Mouse (Mus musculus) kidney, postnatal 4 days (tissue): ENCODE results near the gene Pga5.

Experiments used
- DNase-seq, 2 experiments: peaks; one replicate each; pipeline ENCODE4 v3.0.0; 2021; ENCODE audit warnings: mixed read lengths in 2 of 2

The Pga5 gene

DNA sequence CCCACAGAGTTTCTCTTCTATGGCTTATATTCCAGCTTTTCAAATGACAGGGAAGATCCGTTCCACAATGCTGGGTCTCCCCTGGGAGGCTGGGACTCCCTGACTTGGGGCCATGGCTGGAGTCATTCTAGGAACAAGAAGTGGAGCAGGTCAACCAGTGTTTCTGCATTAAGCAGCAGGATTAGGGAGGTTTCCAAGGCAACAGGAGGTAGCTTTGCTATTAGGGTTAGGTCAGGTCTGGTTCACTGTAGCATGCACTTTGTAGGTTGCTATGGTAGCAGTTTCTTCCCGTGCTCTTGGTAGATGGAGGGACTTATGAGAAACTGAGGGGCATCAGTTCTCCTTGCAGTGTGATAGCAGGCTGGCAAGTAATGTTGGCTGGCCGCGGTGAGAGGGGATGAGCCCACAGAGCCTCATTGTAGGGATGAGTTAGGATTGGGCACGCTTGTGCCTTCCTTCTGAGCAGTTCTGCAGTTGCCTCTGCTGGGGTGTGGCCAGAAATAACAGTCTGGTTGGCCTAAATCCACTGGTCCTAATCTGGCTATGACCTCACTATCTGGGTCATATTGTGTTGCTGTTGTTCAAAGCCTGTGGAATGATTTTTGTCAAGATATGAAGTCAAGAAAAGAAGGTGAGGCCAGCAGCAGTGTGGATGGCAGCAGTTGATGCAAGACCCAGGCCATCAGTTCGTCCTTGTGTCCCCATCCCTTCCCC lies 23.3 kb upstream of the Pga5 start:
- no peak for DNase-seq

DNA sequence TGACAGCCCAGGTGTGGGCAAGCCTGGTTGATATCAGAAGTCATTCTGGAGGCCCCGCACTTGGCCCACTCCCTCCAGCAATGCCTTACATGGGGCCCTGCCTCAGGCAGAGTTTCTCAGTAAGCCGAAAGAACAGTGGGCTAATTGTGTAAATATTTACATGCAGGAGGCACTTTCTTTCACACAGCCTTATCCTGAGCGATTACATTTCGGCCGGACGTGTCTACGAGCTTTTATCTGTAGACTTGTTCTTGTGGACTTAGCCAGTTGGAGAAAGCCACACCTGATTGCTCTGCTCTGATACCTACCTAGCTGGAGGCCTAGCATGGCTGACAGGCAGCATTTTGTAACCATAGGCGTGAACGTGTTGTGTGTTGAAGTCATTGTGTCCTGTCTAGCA lies 22.0 kb upstream of the Pga5 start:
- no peak for DNase-seq

- peak in 1 of 2 experiments; percentile 44 for DNase-seq
Observed at GRCm38 (mm10) chr19:10698131-10698991, 20.5 kb upstream of the Pga5 start.

GRCm38 (mm10) chr19:10695801-10696200 lies 17.9 kb upstream of the Pga5 start:
- no peak for DNase-seq

DNA sequence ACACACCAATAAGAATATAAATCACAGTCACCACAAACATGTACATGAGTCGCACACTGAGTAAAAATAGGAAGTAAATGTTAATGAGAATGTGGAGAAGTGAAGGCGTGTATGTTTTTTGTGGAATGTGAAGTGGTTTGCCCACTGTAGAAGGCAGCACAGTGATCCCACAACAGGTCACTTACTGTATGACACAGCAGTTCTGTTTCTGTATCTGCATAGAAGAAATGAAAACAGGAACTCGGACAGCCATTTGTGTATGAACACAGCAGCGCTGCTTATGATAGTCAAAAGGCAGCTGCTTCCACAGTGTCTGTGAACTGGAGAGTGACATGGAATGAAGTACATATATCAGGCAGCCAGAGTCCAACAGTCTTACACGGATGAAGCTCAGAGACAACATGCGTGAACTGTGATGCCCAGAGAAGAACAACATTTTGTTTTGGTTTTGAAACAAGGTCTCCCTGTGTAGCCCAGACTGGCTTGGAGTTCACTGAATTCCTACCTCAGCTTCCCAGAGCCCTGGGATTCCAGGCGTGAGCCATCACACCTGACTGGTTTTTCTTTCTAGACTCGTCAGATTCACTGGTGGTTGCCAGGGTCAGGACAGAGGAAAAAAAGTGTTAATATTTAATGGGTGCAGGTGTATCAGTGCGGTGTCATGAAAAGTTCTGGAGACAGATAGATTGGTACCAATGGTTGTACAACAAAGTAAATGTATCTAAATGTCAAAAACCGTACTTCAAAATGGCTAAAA lies 16.2 kb upstream of the Pga5 start:
- DNase-seq: no peak

DNA sequence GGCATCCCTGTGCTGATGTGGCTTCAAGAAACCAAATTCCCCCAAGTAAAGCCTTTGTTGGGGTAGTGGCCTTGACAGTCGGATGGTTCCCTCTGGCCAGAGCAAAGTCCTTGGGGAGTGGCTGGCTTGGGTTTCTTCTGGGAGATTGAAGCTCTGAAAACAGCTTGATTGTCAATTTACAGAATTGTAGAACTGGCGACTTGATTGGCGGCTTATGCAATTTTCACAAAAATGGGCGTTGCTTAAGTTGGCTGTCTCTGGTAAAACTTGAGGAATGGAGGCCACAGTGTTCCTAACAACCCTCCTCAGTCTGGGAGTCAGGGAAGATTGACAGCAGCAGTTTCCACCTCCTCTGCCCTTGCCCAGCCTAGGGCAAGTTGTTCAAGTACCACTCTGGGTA lies 14.5 kb upstream of the Pga5 start:
- no peak for DNase-seq

- no peak for DNase-seq
Observed at GRCm38 (mm10) chr19:10691660-10692059, 13.8 kb upstream of the Pga5 start.

DNA sequence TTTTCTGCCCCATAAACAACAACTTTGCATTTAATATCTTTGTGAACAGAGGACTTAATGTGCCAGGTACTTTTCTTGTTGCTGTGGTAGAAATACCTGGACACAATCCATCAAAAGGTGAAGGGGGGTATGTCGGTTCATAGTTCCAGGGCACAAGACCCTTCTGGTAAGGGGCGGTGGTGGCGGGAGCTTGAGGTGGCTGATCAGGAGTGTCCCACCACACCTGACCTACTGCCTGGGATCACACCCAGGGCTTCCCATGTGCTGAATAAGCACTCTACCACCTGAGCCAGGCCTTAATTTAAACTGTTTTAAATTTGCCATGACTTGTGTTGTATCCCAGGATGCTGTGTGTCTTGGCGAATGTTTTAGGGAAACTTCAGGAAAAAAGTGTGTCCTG lies 13.2 kb upstream of the Pga5 start:
- DNase-seq: no peak

DNA sequence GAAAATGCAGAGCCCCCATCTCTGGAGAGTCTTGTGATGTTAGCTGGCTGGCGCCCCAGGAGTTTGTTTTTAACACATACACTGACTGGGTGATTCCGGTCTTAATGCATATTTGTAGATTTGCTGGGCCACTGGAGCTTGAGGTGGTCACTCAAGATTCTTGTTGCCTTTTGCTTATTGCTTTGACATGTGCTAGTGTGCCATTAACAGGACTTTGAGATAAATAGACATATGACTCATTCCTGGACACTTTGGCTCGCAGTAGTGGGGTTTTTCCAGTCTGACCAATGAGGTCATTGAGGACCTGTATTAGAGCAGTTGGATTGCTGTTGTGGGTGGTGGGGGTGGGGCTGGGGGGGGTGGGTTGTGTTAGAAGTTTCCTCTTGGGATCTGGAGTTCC lies 12.5 kb upstream of the Pga5 start:
- no peak for DNase-seq

- DNase-seq: no peak
Observed at GRCm38 (mm10) chr19:10689470-10690166, 11.7 kb upstream of the Pga5 start.

- DNase-seq: peak; percentile 98
Observed at GRCm38 (mm10) chr19:10688537-10689352, 10.9 kb upstream of the Pga5 start, which contains the start of gene Vps37c. Gene Vps37c, plus strand, starts transcription at chr19:10688735.

- DNase-seq: no peak
Observed at GRCm38 (mm10) chr19:10685727-10686126, 7.9 kb upstream of the Pga5 start.

GRCm38 (mm10) chr19:10685081-10685480 lies 7.2 kb upstream of the Pga5 start:
- DNase-seq: peak; percentile 29 to 56

- DNase-seq: no peak
Observed at GRCm38 (mm10) chr19:10681571-10681970, 3.7 kb upstream of the Pga5 start.

DNA sequence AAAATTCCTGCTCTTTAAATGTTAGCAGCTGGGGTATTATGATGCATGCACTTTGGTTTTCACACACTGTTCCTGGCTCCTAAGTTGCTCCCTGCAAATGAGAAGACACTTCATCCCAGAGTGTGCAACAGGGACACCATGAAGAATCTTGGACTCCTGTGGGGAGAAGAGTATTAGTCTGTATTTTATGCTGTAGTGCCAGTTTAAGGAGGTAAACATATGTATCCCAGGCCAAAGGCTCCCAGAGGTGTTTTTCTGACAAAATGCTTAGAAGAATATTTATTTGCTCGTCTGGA lies 849 bp upstream of the Pga5 start:
- no peak for DNase-seq

GRCm38 (mm10) chr19:10676656-10677055 lies 1.2 kb downstream of the Pga5 start:
- DNase-seq: no peak

GRCm38 (mm10) chr19:10673275-10673674 lies 4.6 kb downstream of the Pga5 start:
- DNase-seq: no peak

- no peak for DNase-seq
Observed at GRCm38 (mm10) chr19:10671854-10672417, 5.9 kb downstream of the Pga5 start.

- no peak for DNase-seq
Observed at GRCm38 (mm10) chr19:10671319-10671718, 6.6 kb downstream of the Pga5 start.

DNA sequence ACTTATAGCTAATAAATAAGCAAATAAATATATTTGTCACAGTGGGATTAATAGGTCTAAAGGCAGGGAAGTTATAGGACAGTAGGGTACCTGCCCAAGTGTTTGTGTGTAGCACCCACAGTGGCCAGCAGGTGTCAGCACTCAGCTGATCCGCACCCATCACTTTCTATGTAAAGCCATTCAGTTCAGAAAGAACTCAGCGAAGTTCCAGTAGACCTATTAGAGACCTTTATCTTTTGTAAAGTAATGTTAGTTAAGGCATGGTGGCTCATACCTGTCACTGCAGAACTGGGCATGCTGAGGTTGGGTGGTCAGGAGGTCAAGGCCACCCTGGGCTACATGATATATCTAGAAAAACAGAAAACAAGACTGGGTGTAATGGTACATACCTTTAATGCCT lies 12.4 kb downstream of the Pga5 start:
- DNase-seq: peak; percentile 84 to 85

DNA sequence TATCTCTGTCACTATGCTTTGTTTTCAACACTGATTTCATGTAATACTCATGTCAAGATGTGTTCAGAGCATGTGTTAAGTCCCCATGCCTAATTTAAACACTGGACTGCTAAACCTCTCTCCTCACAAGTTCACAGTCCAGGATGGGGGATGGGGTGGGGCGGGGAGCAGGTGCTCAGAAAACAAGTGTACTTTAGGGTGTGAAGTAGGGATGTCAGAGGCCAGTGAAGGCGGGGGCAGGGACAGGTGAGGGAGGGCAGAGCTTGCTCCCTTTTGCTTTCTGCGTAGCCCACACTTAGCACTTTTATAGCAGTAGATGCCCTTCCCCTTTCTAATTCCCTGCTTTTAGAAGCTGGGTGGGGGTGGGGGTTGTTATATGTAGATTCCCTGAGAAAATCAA lies 12.8 kb downstream of the Pga5 start:
- no peak for DNase-seq

DNA sequence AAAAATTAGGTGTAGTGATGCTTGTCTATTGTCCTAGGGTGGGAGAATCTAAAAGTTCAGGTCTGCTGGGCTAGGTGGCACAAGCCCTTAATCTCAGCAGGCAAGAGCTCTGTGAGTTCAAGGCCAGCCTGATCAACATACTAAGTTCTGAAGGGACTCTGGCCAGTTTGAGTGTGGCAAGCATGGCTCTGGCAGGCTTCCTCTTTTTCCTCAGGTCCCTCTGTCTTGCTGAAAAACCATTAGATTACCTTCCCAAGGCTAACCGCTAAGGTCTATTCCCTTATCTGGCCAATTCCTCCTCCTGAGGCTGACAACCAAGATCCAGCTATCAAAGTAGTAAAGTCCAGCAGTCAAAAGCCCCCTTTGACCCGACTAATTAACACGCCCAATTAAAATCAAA lies 15.2 kb downstream of the Pga5 start:
- DNase-seq: no peak
